Mouse (Mus musculus): ENCODE results near the gene Cnnm1. TPM values are rescaled to one million over a fixed set of nuclear protein-coding genes. Genes with fewer than 3 reads are reported as not detected.
A peak's percentile ranks its signal among the peaks of the same experiment; 100 is the strongest.
"Not testable (repeated sequence)": the region's sequence is repeated elsewhere in the genome, so short reads cannot be mapped to it uniquely, and the experiment has no call there.

Gene Cnnm1
- polyA plus RNA-seq, 1 experiment from 2014 or later: 3.9 TPM

- H3K27ac ChIP-seq (replicated peaks): no peak overlapping the region
- WGBS: 13% methylated on average over 14 of the region's 14 CpGs
- peak overlapping the region; percentile 53 for H3K4me2 ChIP-seq
- peak; percentile 39; the same call in 1 of the 2 replicates for ATAC-seq (ENCODE audit: low FRiP score, low read depth)
- H3K4me1 ChIP-seq (replicated peaks): peaks cover 8% of the 10 kb centered on the region; the same call in 1 of the 2 replicates
- H3K4me3 ChIP-seq: peak overlapping the region; percentile 14
- no peaks in the 10 kb centered on the region for H3K27me3 ChIP-seq
- H3K9me3 ChIP-seq: no peaks in the 10 kb centered on the region
- H3K9ac ChIP-seq: no peak overlapping the region
- H3K36me3 ChIP-seq: peaks cover 9% of the 10 kb centered on the region; the same call in 1 of the 2 replicates
Measured at GRCm38 (mm10) chr19:43494914-43495313, 54.7 kb downstream of the Cnnm1 start.

GRCm38 (mm10) chr19:43495846-43496245 is 55.6 kb downstream of the Cnnm1 start:
- Histone ChIP-seq H3K36me3 (peaks cover 17% of the 10 kb centered on the region), H3K9ac (no peak overlapping the region), H3K9me3 (no peaks in the 10 kb centered on the region), H3K27me3 (no peaks in the 10 kb centered on the region), H3K4me3 (no peak overlapping the region), H3K27ac (replicated peaks) (no peak overlapping the region), H3K4me2 (no peak overlapping the region), H3K4me1 (replicated peaks) (peaks cover 8% of the 10 kb centered on the region; the same call in 1 of the 2 replicates)
- peak; percentile 16; the same call in 1 of the 2 replicates for ATAC-seq (ENCODE audit: low FRiP score, low read depth)
- 22% methylated on average over 5 of the region's 5 CpGs for WGBS

GRCm38 (mm10) chr19:43497440-43497839 is 57.2 kb downstream of the Cnnm1 start:
- Histone ChIP-seq H3K9ac (no peak overlapping the region), H3K4me1 (replicated peaks) (peaks cover 8% of the 10 kb centered on the region; the same call in 1 of the 2 replicates), H3K9me3 (no peaks in the 10 kb centered on the region), H3K4me2 (no peak overlapping the region), H3K27ac (replicated peaks) (no peak overlapping the region), H3K27me3 (no peaks in the 10 kb centered on the region), H3K36me3 (peaks cover 30% of the 10 kb centered on the region), H3K4me3 (no peak overlapping the region)
- ATAC-seq (ENCODE audit: low FRiP score, low read depth): no peak
- 89% methylated on average over 7 of the region's 7 CpGs for WGBS

GRCm38 (mm10) chr19:43498874-43499273 is 58.6 kb downstream of the Cnnm1 start:
- no peak for ATAC-seq (ENCODE audit: low FRiP score, low read depth)
- Histone ChIP-seq H3K9me3 (no peaks in the 10 kb centered on the region), H3K27me3 (no peaks in the 10 kb centered on the region), H3K4me1 (replicated peaks) (peaks cover 8% of the 10 kb centered on the region; the same call in 1 of the 2 replicates), H3K4me2 (no peak overlapping the region), H3K36me3 (peaks cover 34% of the 10 kb centered on the region), H3K4me3 (no peak overlapping the region), H3K27ac (replicated peaks) (no peak overlapping the region), H3K9ac (no peak overlapping the region)
- 90% methylated on average over 7 of the region's 7 CpGs for WGBS

- 84% methylated on average over 11 of the region's 11 CpGs for WGBS
- no peaks in the 10 kb centered on the region for H3K9me3 ChIP-seq
- H3K4me1 ChIP-seq (replicated peaks): no peaks in the 10 kb centered on the region
- no peak overlapping the region for H3K4me3 ChIP-seq
- no peak overlapping the region for H3K4me2 ChIP-seq
- peaks cover 53% of the 10 kb centered on the region for H3K36me3 ChIP-seq
- H3K27ac ChIP-seq (replicated peaks): no peak overlapping the region
- no peaks in the 10 kb centered on the region for H3K27me3 ChIP-seq
- ATAC-seq (ENCODE audit: low FRiP score, low read depth): no peak
- no peak overlapping the region for H3K9ac ChIP-seq
Measured at GRCm38 (mm10) chr19:43502630-43503029, 62.4 kb downstream of the Cnnm1 start.

GRCm38 (mm10) chr19:43503593-43503992 is 63.4 kb downstream of the Cnnm1 start:
- not testable (repeated sequence) for H3K4me3 ChIP-seq; H3K27me3 ChIP-seq; H3K9me3 ChIP-seq; H3K4me1 ChIP-seq (replicated peaks); H3K27ac ChIP-seq (replicated peaks); H3K4me2 ChIP-seq; ATAC-seq (ENCODE audit: low FRiP score, low read depth); H3K9ac ChIP-seq
- peaks cover 61% of the 10 kb centered on the region for H3K36me3 ChIP-seq
- WGBS: 97% methylated on average over 8 of the region's 9 CpGs

- no peaks in the 10 kb centered on the region for H3K27me3 ChIP-seq
- no peaks in the 10 kb centered on the region for H3K9me3 ChIP-seq
- 91% methylated on average over 12 of the region's 12 CpGs for WGBS
- H3K27ac ChIP-seq (replicated peaks): no peak overlapping the region
- H3K36me3 ChIP-seq: peaks cover 59% of the 10 kb centered on the region
- no peak overlapping the region for H3K4me3 ChIP-seq
- H3K4me1 ChIP-seq (replicated peaks): no peaks in the 10 kb centered on the region
- ATAC-seq (ENCODE audit: low FRiP score, low read depth): no peak
- H3K4me2 ChIP-seq: no peak overlapping the region
- no peak overlapping the region for H3K9ac ChIP-seq
Measured at GRCm38 (mm10) chr19:43505441-43505840, 65.2 kb downstream of the Cnnm1 start.

- Histone ChIP-seq H3K27me3 (no peaks in the 10 kb centered on the region), H3K4me3 (no peak overlapping the region), H3K9ac (no peak overlapping the region), H3K9me3 (no peaks in the 10 kb centered on the region), H3K27ac (replicated peaks) (no peak overlapping the region), H3K4me2 (no peak overlapping the region), H3K4me1 (replicated peaks) (no peaks in the 10 kb centered on the region), H3K36me3 (peaks cover 53% of the 10 kb centered on the region)
- ATAC-seq (ENCODE audit: low FRiP score, low read depth): no peak
- 94% methylated on average over 14 of the region's 14 CpGs for WGBS
Measured at GRCm38 (mm10) chr19:43510436-43511220, 70.4 kb downstream of the Cnnm1 start.

- H3K9ac ChIP-seq: no peak overlapping the region
- H3K4me3 ChIP-seq: no peak overlapping the region
- no peak overlapping the region for H3K4me2 ChIP-seq
- no peaks in the 10 kb centered on the region for H3K9me3 ChIP-seq
- no peaks in the 10 kb centered on the region for H3K4me1 ChIP-seq (replicated peaks)
- no peak for ATAC-seq (ENCODE audit: low FRiP score, low read depth)
- no peaks in the 10 kb centered on the region for H3K27me3 ChIP-seq
- 88% methylated on average over 22 of the region's 22 CpGs for WGBS
- H3K36me3 ChIP-seq: peaks cover 48% of the 10 kb centered on the region
- no peak overlapping the region for H3K27ac ChIP-seq (replicated peaks)
Measured at GRCm38 (mm10) chr19:43511621-43512620, 71.7 kb downstream of the Cnnm1 start.

GRCm38 (mm10) chr19:43513874-43514273 is 73.6 kb downstream of the Cnnm1 start:
- H3K36me3 ChIP-seq: peaks cover 34% of the 10 kb centered on the region
- no peaks in the 10 kb centered on the region for H3K27me3 ChIP-seq
- 97% methylated on average over 8 of the region's 8 CpGs for WGBS

GRCm38 (mm10) chr19:43515668-43516396 is 75.6 kb downstream of the Cnnm1 start:
- ATAC-seq (ENCODE audit: low FRiP score, low read depth): no peak
- Histone ChIP-seq H3K4me3 (no peak overlapping the region), H3K9me3 (no peaks in the 10 kb centered on the region), H3K4me1 (replicated peaks) (peaks cover 5% of the 10 kb centered on the region), H3K9ac (no peak overlapping the region), H3K36me3 (peaks cover 25% of the 10 kb centered on the region; the same call in 1 of the 2 replicates), H3K4me2 (no peak overlapping the region), H3K27me3 (no peaks in the 10 kb centered on the region), H3K27ac (replicated peaks) (no peak overlapping the region)
- 95% methylated on average over 23 of the region's 23 CpGs for WGBS

More at GRCm38 (mm10) chr19:43513874-43514273, 73.6 kb downstream of the Cnnm1 start:
- Histone ChIP-seq H3K4me2 (no peak overlapping the region), H3K27ac (replicated peaks) (no peak overlapping the region), H3K4me3 (no peak overlapping the region), H3K9me3 (no peaks in the 10 kb centered on the region), H3K9ac (no peak overlapping the region), H3K4me1 (replicated peaks) (no peaks in the 10 kb centered on the region)
- no peak for ATAC-seq (ENCODE audit: low FRiP score, low read depth)
